Comparison of ENCODE assay signal across 20 mouse cellular contexts in genomic region chr12:31221522-31221921, GRCm38 (mm10). TPM values are rescaled to one million over a fixed set of nuclear protein-coding genes. Genes with fewer than 3 reads are reported as not detected.
"Had no signal": no experiment of that assay in that cellular context is flagged by ENCODE, and none has a peak within 500 bp of the region (broad histone marks: within the 10 kb centered on the region; RNA-seq: fewer than 3 reads in every experiment).

No protein-coding gene starts in this region.

- H3K27ac ChIP-seq: kidney, postnatal 0 days; limb, embryonic 13.5 days; liver, embryonic 14.5 days; midbrain, embryonic 12.5 days; neural tube, embryonic 13.5 days had no signal

- H3K9me3 ChIP-seq: limb, embryonic 13.5 days; megakaryocyte, embryonic 14.5 days; midbrain, embryonic 12.5 days; neural tube, embryonic 13.5 days had no signal

- H3K36me3 ChIP-seq: limb, embryonic 13.5 days; midbrain, embryonic 12.5 days; neural tube, embryonic 13.5 days had no signal

- H3K27me3 ChIP-seq: limb, embryonic 13.5 days; megakaryocyte, embryonic 14.5 days; midbrain, embryonic 12.5 days; neural tube, embryonic 13.5 days had no signal

- ATAC-seq: midbrain, embryonic 16.5 days had no signal

- DNase-seq: kidney, adult 11 months; kidney, adult 9 months; kidney, postnatal 36 days; left cerebral cortex, postnatal 4 days; lung, adult 18-20 months; lung, postnatal 4 days; right cerebral cortex, adult 18-20 months; spleen, adult 18-20 months; thymus, adult 18-20 months; thymus, postnatal 14 days had no signal

- H3K4me1 ChIP-seq: megakaryocyte, embryonic 14.5 days; neural tube, embryonic 13.5 days had no signal

- H3K4me2 ChIP-seq: limb, embryonic 13.5 days; midbrain, embryonic 12.5 days; neural tube, embryonic 13.5 days had no signal

- H3K4me3 ChIP-seq: limb, embryonic 13.5 days; megakaryocyte, embryonic 14.5 days; midbrain, embryonic 12.5 days; neural tube, embryonic 13.5 days had no signal

- H3K9ac ChIP-seq: limb, embryonic 13.5 days; liver, embryonic 14.5 days; midbrain, embryonic 12.5 days; neural tube, embryonic 13.5 days had no signal

RNA-seq across cellular contexts. Expression of gene Gm6993, which starts 19.0 kb away (rescaled TPM):
- polyA plus RNA-seq: kidney, postnatal 0 days; limb, embryonic 13.5 days; liver, adult 2 months; liver, embryonic 14.5 days; lung, embryonic 16.5 days; midbrain, embryonic 12.5 days; midbrain, embryonic 16.5 days; neural tube, embryonic 13.5 days; stomach, embryonic 14.5 days had no signal
